Mouse (Mus musculus) bone marrow macrophage, adult 2 months (primary cell): ENCODE data around the gene Tpr.

Experiments
- CTCF ChIP-seq: IDR thresholded peaks from 2 replicates; pipeline ENCODE4 v1.5.1; 2012; ENCODE audit warnings: low read depth, mild to moderate bottlenecking, low read length, moderate library complexity
- POLR2A ChIP-seq: IDR thresholded peaks from 2 replicates; pipeline ENCODE4 v1.6.1; 2012; ENCODE audit warnings: mild to moderate bottlenecking, low read depth, low read length, borderline replicate concordance

GRCm38 (mm10) chr1:150460595-150460994 lies 68.0 kb downstream of the Tpr start:
- TF ChIP-seq POLR2A (no peak), CTCF (no peak)
